Mouse (Mus musculus) lung, postnatal 25 days (tissue): ENCODE results near the gene Foxn4.
A peak's percentile ranks its signal among the peaks of the same experiment; 100 is the strongest.

Experiments
- DNase-seq: peaks from one replicate; pipeline ENCODE4 v3.0.0; 2022; ENCODE audit warnings: low spot score

Gene Foxn4

GRCm38 (mm10) chr5:114279382-114280143, 6.0 kb upstream of the Foxn4 start:
- DNase-seq: no peak

DNA sequence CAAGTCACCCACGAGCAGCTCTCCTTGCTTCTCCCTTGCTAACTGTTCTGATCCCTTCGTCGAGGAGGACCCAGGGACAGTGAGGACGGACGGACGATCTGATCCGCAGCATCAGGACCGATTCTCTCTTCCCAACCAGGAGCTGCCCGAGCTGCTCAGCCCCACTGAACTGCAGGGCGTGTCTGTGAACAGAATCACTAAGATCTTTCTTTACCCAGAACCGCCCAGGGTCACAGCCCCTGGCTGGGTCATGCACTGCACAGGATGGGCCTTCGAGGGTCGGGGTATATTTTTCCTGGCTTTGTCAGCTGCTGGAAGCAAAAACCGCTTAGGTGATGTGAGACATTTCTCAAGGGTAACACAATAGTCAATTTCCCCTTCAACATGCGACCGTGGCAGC, 2.4 kb upstream of the Foxn4 start:
- DNase-seq: no peak

DNA sequence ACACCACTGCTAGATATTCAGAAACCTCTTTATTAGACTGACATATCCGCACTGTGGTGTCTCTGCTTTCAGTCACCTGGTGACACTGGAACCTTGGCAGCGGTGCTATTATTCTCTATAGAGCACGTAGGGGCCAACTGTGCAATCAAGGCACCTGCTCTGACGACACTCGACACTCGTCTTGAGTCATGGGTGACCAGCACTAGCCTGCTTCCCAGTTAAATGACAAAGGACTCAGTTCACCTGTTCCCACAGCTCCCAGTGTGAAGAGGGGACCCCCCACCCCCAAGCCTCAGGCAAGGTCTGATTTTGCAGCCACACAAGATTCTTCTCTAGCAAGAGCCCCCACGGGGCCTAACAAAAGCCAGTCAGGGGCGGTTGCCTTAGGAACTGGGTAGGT, 1.7 kb upstream of the Foxn4 start:
- no peak for DNase-seq

DNA sequence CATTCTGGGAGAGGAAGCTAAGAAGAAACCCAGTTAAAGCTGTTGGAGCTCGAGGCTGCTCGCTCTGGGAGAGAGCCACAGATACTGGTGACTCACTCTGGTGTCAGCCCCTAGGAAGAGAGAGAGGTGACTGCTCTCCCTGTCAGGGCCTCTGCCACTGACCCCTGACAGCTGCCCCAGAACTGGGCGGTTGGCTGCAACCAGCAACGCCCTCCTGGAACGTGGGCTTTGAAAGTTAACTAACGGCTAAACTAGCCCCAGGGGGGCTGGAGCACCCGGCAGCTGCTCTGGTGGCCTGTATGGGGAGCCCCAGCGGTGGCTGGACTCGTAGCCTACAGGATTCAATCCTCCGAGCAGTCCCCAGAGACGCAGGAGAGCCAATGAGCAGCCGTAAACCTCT, 3.6 kb downstream of the Foxn4 start:
- no peak for DNase-seq

DNA sequence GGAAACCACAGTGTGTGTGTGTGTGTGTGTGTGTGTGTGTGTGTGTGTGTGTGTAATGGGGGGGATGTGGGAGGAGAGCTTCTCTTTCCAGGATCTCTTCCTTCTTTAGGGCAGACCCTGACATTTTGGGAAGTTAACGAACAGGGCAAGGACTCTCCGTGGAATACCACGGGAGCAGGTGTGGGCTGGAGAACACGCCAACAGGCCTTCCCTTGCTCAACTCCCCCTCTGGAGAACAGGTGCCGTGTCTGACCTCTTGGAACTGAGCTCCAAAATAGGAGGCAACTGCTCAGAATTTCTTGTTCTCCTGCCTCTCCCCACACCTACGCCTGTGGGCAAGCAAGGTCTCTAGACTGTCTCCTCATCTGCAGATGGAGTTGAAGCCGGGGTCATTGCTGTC, 4.1 kb downstream of the Foxn4 start:
- DNase-seq: no peak

DNA sequence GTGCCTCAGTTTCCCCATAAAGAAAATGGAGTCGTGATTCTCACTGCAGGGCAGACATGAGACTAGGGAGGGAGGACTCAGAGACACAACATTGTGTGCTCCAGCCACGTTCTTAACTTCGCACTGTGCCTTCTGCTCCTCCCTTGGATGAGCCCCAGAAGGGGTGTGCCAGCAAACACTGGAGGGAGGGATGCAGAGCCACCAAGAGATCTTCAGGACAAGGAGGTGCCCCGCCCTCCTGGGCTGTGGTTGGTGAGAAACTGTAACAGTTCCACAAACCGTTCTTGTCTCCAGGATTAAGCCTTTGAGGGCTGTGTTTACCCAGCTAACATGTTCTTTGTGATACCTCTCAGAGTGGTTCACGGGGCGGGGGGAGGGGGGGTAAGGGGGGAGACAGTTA, 5.0 kb downstream of the Foxn4 start:
- peak; percentile 48 for DNase-seq

- no peak for DNase-seq
Observed at GRCm38 (mm10) chr5:114264791-114265190, 8.8 kb downstream of the Foxn4 start.

- DNase-seq: no peak
Observed at GRCm38 (mm10) chr5:114264030-114264459, 9.6 kb downstream of the Foxn4 start.

DNA sequence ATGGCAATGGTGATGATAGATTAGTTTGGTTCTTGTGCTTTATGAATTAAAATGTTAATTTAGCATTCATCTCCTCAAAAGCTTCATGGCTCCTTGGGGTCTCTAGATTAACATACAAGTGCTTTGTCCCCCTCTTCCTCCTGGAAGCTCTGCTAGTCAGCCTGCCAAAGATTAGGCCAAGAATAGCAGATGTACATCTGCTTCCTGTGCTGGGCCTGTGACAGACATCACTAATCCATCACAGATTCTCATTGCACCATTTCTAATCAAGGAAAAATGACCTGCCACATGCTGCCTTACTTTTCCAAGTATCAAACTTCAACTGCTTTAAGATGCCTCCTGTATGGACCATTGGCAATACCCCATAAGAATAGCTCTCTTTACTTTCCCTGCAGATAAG, 12.1 kb downstream of the Foxn4 start:
- no peak for DNase-seq

- DNase-seq: no peak
Observed at GRCm38 (mm10) chr5:114259495-114259894, 14.1 kb downstream of the Foxn4 start.

DNA sequence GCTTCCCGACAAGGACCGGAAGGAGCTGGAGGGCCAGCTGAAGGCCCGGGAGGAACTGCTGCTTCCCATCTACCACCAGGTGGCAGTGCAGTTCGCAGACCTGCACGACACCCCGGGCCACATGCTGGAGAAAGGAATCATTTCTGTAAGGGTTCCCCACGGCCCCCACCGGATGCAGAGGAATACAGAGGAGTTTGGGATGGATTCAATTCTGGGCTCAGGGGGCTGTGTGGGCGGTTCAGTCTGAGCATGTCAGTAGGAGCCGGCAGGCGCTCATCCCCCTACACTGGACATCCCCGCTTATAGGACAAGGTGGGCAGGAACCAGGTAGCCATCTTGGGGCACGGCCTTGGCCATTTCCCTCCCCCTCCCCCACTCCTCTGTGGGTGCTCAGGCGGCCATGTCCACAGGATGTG, 25.4 kb downstream of the Foxn4 start:
- DNase-seq: peak; percentile 65

DNA sequence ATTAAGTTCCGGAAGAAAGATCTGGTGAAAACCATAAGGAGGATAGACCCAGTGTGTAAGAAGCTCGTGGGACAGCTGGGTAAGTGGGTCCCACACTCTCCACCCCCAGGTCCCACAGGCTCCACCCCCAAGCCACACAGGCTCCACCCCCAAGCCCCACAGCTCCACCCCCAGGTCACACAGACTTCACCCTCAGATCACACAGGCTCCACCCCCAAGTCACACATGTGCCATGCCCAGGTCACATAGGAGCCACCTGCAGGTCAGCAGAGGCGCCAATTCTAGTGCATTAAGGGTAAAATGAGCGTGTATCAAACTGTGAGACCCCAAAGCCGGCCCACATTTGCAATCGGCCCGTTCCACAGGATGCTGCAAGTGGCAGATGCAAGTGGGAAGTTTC, 27.1 kb downstream of the Foxn4 start:
- DNase-seq: no peak

GRCm38 (mm10) chr5:114239737-114240136, 33.9 kb downstream of the Foxn4 start:
- no peak for DNase-seq

DNA sequence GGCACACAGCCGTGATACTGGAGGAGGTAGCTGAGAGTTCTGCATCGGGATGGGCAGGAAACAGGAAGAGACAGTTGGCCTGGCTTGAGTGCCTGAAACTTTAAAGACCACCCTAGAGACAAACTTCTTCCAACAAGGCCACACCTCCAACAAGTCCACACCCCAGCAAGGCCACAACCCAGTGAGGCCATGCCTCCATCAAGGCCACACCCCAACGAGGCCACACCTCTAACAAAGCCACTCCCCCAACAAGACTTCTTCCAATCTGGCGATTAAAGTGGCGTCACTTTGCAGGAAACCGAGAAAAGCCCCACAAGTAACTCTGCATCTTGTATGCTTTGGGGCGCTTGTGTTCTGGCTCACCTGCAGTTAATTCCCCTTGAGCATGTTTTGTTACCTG, 34.7 kb downstream of the Foxn4 start:
- no peak for DNase-seq

- DNase-seq: no peak
Observed at GRCm38 (mm10) chr5:114228901-114229300, 44.7 kb downstream of the Foxn4 start.

DNA sequence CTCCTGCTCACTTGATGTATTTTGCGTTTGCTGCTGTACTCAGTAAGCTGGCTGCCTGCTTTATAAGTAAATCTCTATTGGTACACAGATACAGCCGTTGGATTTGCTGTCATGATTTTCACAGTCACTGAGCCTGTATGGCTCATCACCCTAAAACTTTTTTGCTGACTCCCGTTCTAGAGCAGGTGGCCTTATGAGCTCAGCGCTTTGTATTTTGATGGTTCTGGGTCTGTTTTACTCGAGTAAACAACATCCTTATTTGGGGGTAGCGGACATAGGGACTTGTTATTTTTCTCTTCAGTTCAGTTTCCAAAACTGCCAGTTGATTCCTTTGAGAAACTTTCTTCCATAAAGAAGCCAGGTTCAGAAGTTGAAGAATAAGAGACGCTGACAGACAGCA, 47.6 kb downstream of the Foxn4 start:
- no peak for DNase-seq

- no peak for DNase-seq
Observed at GRCm38 (mm10) chr5:114218771-114219170, 54.8 kb downstream of the Foxn4 start.

DNA sequence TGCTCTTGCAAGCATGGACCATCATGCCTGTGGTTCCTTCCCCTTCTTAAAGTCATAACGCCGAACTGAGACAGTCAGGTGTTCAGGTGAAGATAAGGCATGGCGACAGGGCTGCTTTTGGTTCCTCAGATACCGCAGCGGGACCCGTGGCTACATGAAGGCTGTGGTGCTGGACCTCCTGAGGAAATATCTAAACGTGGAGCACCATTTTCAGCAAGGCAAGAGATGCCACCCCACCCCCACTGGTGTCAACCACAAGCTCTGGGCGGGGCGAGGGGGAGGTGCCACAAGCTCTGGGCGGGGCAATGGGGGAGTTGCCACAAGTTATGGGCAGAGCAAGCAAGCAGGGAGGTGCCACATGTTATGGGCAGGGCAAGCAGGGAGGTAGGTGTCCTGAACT, 60.4 kb downstream of the Foxn4 start:
- DNase-seq: no peak

DNA sequence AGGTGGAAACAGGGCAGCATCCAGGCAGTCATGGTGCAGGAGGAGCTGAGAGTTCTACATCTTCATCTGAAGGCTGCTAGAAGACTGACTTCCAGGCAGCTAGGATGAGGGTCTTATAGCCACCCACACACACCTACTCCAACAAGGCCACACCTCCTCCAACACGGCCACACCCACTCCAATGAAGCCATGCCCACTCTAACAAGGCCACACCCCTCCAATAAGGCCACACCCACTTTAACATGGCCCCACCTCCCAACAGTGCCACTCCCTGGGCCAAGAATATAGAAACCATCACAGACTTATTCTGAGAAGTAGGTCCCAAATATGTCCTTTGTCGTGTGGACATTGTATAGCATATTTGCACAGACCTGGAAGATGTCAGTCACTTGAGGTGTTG, 67.4 kb downstream of the Foxn4 start:
- no peak for DNase-seq
